Mouse (Mus musculus): Measurements from ENCODE around the gene Mad1l1. TPM values are rescaled to one million over a fixed set of nuclear protein-coding genes. Genes with fewer than 3 reads are reported as not detected.
"Not testable (repeated sequence)": the region's sequence is repeated elsewhere in the genome, so short reads cannot be mapped to it uniquely, and the experiment has no call there.

Gene Mad1l1
- 12.6 and 14.2 TPM in 2 replicates for polyA plus RNA-seq (2012; rRNA removed)

DNA sequence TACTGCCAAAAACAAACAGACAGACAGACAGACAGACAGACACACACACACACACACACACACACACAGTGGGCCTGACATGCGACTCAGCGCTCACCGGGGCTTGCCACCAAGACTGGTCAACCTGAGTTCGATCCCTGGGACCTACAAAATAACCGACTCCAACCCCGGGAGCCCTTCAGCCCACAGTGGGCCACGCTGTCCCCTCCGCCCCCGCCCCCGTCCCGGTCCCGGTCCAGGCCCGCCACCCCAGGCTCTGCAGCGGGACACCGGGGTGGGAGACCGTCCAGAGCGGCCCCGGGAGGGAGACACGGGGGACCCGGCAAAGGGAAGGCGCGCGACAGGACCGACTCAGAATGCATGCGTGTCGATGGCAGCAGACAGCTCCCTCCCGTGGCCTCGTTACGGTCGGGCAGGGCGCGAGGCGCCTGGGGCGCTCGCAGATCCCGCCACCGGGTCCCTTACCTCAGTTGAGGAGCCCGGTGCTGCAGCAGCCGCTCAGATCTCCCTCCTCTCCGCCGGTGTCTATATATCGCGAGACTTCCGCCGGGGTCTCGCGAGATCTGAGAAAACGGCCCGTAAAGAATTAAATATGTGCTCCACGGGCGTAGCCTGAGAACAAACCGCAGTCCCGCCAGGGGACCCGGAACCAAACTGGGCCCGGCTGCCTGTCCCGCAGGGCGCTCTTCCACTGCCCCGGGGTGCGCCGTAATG lies at the start of gene Mad1l1, which contains the start of gene Nudt1:
TSS of gene Mad1l1 (minus strand) at position 511 of the 714 bp plus-strand sequence.
TSS of gene Nudt1 (plus strand) at position 615 of the 714 bp plus-strand sequence.
- Histone ChIP-seq H3K27ac (ENCODE audit: insufficient read depth, low read depth, low read length) (peak within 1 kb of the TSS; percentile 74), H3K4me1 (ENCODE audit: control insufficient read depth, insufficient read depth, low read length) (no peaks in the 10 kb centered on the region; the same call in 1 of the 2 replicates), H3K27me3 (replicated peaks; ENCODE audit: control insufficient read depth, insufficient read depth, low read length) (no peaks in the 10 kb centered on the region), H3K36me3 (ENCODE audit: control insufficient read depth, insufficient read depth, low read length) (no peaks in the 10 kb centered on the region), H3K4me3 (ENCODE audit: insufficient read depth, low read depth, low read length) (peak within 1 kb of the TSS; percentile 93)
- under 1% methylated on average over 60 of the region's 60 CpGs for WGBS
- peak; percentile 98 for DNase-seq
- TF ChIP-seq POLR2A (IDR thresholded peaks at IDR 0.05; ENCODE audit: low read depth, low read length), result peak; percentile 59
- TF ChIP-seq CTCF (conservative IDR thresholded peaks at IDR 0.05; ENCODE audit: insufficient read depth, insufficient read length, low read depth, low read length), result 0 out of 2 replicates have a peak, but pooled peaks have one; percentile 5

DNA sequence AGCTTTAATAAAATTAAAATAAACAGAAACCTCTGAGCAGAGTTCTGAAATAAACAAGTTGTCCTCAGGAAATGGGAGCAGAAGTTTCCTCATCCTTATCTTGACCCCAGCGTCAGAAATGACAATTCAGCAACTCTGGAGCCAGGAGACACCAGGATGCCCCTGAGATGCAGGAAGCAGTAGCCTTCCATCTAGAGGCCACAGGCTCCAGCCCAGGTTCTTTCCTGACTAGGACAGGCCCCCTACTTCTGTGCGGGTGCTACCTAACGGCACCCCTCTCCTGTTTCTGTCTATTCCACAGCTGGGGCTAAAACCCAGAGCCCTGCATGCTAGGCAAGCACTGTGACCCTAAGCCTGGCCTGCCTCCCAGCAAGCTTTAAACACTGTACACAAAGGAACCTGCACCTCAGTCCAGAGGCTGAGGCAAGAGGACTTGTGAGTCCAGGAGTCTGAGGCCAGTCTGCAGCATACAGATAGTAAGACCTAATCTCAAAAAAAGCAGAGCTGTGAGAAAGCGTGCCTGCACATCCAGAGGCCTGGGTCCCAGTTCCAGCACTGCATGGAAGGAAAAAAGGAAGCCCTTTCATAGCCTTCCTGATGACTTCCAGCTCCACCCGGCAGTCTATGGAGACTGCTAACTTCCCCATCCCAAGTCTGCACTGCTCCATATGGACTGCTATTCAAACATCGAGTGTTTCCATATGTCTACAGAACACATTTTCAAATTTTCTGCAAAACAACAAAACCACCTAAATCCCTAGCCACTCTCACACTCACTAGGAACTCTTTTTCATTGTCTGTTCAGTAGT lies 49.3 kb upstream of the Mad1l1 start:
- Histone ChIP-seq H3K27me3 (replicated peaks; ENCODE audit: control insufficient read depth, insufficient read depth, low read length) (no peaks in the 10 kb centered on the region), H3K4me3 (ENCODE audit: insufficient read depth, low read depth, low read length) (no peak overlapping the region), H3K4me1 (ENCODE audit: control insufficient read depth, insufficient read depth, low read length) (peaks cover 33% of the 10 kb centered on the region), H3K36me3 (ENCODE audit: control insufficient read depth, insufficient read depth, low read length) (no peaks in the 10 kb centered on the region), H3K27ac (ENCODE audit: insufficient read depth, low read depth, low read length) (peak overlapping the region; percentile 85)
- DNase-seq, result peak; percentile 80
- WGBS, result 37% methylated on average over 6 of the region's 6 CpGs
- TF ChIP-seq POLR2A (IDR thresholded peaks at IDR 0.05; ENCODE audit: low read depth, low read length), result no peak
- TF ChIP-seq CTCF (conservative IDR thresholded peaks at IDR 0.05; ENCODE audit: insufficient read depth, insufficient read length, low read depth, low read length), result no peak

DNA sequence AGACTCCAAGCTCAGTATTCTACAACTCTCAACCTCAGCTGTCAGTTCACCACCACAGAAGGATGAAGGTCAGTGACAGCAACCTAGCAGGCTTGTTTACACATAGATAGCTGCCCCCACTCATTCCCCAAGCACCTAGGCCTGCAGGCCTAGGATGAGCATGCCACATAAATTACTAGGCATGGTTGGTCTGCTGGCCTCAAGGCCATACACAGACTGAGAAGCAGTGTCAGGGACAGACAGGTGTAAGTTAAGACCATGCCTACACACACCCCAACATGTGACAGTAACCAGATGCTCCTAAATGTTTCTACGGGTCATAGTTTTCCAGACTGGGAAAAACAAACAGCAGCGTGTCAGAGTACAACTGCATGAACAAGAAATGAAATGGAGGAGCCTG lies 48.1 kb upstream of the Mad1l1 start:
- no peak for DNase-seq
- peak overlapping the region; percentile 85 for H3K27ac ChIP-seq (ENCODE audit: insufficient read depth, low read depth, low read length)
- TF ChIP-seq CTCF (conservative IDR thresholded peaks at IDR 0.05; ENCODE audit: insufficient read depth, insufficient read length, low read depth, low read length) (no peak), POLR2A (IDR thresholded peaks at IDR 0.05; ENCODE audit: low read depth, low read length) (no peak)
- WGBS, result 44% methylated on average over 2 of the region's 2 CpGs
- H3K4me3 ChIP-seq (ENCODE audit: insufficient read depth, low read depth, low read length), result no peak overlapping the region
- H3K4me1 ChIP-seq (ENCODE audit: control insufficient read depth, insufficient read depth, low read length), result peaks cover 29% of the 10 kb centered on the region
- H3K36me3 ChIP-seq (ENCODE audit: control insufficient read depth, insufficient read depth, low read length), result no peaks in the 10 kb centered on the region
- no peaks in the 10 kb centered on the region for H3K27me3 ChIP-seq (replicated peaks; ENCODE audit: control insufficient read depth, insufficient read depth, low read length)

DNA sequence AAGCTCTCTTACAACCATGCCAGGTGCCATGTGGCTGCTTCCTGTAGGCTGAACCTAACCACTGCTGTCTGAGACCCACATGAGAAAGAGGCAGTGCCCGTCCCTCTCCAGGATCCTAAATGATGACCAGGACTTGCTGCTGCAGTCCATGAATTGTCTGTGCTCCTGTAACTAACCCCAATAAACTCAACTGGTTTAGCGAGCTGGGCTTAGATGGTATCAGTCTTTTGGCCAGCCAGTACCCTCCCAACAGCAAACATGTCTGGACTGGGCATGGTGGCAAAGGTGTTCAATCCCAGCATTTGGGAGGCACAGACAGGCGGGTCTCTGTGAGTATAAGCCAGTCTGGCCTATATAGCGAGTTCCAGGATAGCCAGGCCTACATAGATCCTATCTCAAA lies 47.6 kb upstream of the Mad1l1 start:
- no peaks in the 10 kb centered on the region for H3K27me3 ChIP-seq (replicated peaks; ENCODE audit: control insufficient read depth, insufficient read depth, low read length)
- no peaks in the 10 kb centered on the region for H3K36me3 ChIP-seq (ENCODE audit: control insufficient read depth, insufficient read depth, low read length)
- TF ChIP-seq POLR2A (IDR thresholded peaks at IDR 0.05; ENCODE audit: low read depth, low read length) (no peak), CTCF (conservative IDR thresholded peaks at IDR 0.05; ENCODE audit: insufficient read depth, insufficient read length, low read depth, low read length) (no peak)
- no peak overlapping the region for H3K4me3 ChIP-seq (ENCODE audit: insufficient read depth, low read depth, low read length)
- no peak for DNase-seq
- WGBS, result 90% methylated on average over 4 of the region's 4 CpGs
- H3K4me1 ChIP-seq (ENCODE audit: control insufficient read depth, insufficient read depth, low read length), result peaks cover 32% of the 10 kb centered on the region
- 0 out of 2 replicates have a peak overlapping the region, but pooled peaks have one; percentile 85 for H3K27ac ChIP-seq (ENCODE audit: insufficient read depth, low read depth, low read length)

DNA sequence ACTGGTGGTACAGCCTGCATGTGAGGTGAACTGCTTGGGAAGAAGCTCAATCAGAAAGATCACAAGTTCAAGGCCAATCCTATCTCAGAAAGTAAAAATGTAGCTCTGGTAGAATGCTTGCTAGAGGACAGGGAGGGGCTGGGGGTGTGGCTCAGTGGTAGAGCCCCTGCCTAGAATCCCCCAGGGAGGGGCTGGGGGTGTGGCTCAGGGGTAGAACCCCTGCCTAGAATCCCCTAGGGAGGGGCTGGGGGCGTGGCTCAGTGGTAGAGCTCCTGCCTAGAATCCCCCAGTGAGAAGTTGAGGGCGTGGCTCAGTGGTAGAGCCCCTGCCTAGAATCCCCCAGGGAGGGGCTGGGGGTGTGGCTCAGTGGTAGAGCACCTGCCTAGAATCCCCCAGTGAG lies 46.8 kb upstream of the Mad1l1 start:
- H3K4me1 ChIP-seq (ENCODE audit: control insufficient read depth, insufficient read depth, low read length), result peaks cover 34% of the 10 kb centered on the region
- not testable (repeated sequence) for H3K36me3 ChIP-seq (ENCODE audit: control insufficient read depth, insufficient read depth, low read length); DNase-seq; H3K27me3 ChIP-seq (replicated peaks; ENCODE audit: control insufficient read depth, insufficient read depth, low read length); H3K4me3 ChIP-seq (ENCODE audit: insufficient read depth, low read depth, low read length); H3K27ac ChIP-seq (ENCODE audit: insufficient read depth, low read depth, low read length)
- WGBS, result 97% methylated on average over 2 of the region's 2 CpGs

DNA sequence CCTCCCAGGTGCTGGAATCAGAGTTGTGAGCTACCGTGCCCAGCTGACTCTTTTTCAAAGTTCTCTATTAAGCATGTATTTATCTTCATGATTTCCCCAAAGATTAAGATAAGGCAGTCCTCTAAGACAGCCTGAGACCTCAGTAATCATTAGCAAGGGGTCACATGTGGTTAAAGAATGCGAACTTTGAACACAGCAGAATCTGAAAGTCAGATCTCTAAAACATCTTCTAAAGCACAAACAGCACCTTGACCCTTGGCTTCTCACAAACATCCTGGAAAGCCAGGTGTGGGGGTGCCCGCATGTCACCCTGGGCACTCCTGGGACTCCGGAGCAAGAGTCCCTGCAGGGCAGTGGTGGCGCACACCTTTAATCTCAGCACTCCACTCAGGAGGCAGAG lies 43.1 kb upstream of the Mad1l1 start:
- peak; percentile 91 for DNase-seq
- no peak for TF ChIP-seq POLR2A (IDR thresholded peaks at IDR 0.05; ENCODE audit: low read depth, low read length)
- TF ChIP-seq CTCF (conservative IDR thresholded peaks at IDR 0.05; ENCODE audit: insufficient read depth, insufficient read length, low read depth, low read length), result no peak
- H3K4me3 ChIP-seq (ENCODE audit: insufficient read depth, low read depth, low read length), result no peak overlapping the region
- no peaks in the 10 kb centered on the region for H3K27me3 ChIP-seq (replicated peaks; ENCODE audit: control insufficient read depth, insufficient read depth, low read length)
- H3K36me3 ChIP-seq (ENCODE audit: control insufficient read depth, insufficient read depth, low read length), result no peaks in the 10 kb centered on the region
- peaks cover 24% of the 10 kb centered on the region for H3K4me1 ChIP-seq (ENCODE audit: control insufficient read depth, insufficient read depth, low read length)
- peak overlapping the region; percentile 75 for H3K27ac ChIP-seq (ENCODE audit: insufficient read depth, low read depth, low read length)
- 60% methylated on average over 5 of the region's 5 CpGs for WGBS

Measured in kidney, adult 2 months (tissue).